Mouse (Mus musculus) c-Kit-positive CD71-positive TER-119-positive erythroid progenitor cells, embryonic 14.5 days (primary cell): ENCODE results near the gene Lrpap1.

ENCODE experiments used
- DNase-seq: peaks from one replicate; pipeline ENCODE4 v3.0.0-alpha.2; 2013; ENCODE audit warnings: low spot score

Gene Lrpap1

GRCm38 (mm10) chr5:35120024-35120423 is 14.5 kb upstream of the Lrpap1 start:
- DNase-seq = no peak

DNA sequence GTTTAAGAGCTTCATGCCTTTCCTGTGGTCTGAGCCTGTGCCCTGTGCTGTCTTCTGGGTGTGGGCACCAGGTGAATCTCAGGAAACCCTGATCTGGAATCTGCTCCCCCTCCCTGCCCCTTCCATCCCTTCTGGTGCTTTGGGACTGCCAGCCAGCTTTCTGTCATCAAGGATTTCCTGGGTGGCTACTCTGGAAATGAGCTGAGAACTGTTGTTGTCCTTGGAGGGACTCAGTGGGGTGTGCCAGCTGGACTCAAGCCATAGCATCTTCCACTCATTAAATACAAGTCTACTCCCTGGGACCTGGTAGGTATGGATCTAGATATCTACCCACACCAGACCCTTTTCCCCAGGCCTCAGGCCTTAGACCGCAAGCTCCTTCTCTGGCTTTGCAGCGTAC is 12.9 kb upstream of the Lrpap1 start:
- DNase-seq = no peak

DNA sequence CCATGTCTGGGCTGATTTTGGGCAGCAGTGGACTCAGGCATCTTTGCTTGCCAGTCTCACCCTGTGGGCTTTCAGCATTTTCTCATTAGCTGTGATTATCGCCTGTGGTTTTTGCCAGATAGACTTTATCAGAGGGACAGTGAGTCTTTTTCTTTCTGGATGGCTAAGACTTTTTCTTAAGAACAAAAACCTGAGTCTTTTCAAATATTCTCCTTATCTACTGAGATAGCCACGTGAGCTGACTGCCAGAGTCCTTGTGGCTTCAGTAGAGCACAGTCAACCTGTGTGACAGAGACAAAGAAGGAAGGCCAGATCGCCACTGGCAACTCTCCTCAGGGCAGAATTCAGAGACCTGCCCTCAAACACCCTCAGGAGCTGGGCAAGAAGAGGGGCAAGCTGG is 12.1 kb upstream of the Lrpap1 start:
- DNase-seq = no peak

GRCm38 (mm10) chr5:35116002-35116401 is 10.4 kb upstream of the Lrpap1 start:
- DNase-seq = no peak

GRCm38 (mm10) chr5:35112444-35112843 is 6.9 kb upstream of the Lrpap1 start:
- no peak for DNase-seq

GRCm38 (mm10) chr5:35105922-35106298 is 344 bp upstream of the Lrpap1 start:
- DNase-seq = no peak

DNA sequence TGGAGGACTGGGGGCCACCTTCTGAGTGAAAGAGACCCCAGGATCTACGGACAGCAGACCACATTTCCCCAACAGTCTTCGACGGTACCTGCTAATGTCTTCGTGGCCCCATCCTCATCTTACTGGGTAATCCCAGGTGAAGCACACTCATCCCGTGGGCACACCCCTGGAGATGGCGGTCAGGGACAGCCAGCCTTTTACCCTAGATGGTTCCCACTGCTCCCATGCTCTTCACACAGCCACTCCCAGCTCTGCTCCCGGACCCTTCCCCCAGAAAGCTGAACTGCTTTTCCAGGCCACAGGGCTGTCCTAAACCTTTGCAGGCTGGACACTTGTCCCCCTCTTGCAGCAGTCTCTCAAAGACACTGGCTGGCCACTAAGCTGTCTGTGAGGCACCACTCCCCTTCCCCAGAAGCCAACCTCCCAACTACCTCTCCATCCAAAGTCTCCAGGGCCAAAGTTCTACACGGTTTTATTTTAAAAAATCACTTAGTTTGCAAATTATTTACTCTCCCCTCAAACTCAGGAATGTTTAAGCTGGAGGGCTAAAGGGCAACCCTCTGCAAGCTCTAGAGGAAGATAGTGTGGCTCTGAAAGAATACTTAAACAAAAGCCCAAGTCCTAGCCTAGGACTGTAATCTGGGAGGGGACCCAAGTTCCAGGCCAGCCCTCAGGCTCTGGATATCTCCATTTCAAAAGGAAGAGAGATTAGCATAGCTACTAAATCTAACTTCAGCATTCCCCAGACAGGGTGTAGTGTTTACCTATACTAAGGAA is 1.2 kb downstream of the Lrpap1 start:
- no peak for DNase-seq

GRCm38 (mm10) chr5:35103528-35103927 is 2.0 kb downstream of the Lrpap1 start:
- DNase-seq = no peak

- DNase-seq = no peak
These were observed 2.5 kb downstream of the Lrpap1 start for GRCm38 (mm10) chr5:35103086-35103485.

DNA sequence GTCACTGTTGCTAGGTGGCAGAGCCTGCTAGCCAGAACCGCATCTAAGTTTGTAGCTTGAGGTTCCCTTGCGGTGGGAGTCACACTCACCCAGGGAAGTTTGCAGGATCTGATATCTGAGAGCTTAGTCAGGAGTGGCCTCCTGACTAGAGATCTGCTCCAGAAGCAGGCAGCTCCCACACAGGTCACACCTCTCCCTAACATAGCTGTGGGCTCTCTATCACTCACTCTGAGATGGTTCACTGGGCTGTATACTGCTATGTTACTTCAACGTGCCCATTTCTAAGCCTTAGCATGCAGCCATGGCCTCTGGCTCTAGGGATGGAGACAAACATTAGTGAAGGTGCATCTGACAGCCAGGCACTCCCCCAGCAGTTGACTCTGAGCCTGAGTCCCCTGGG is 13.9 kb downstream of the Lrpap1 start:
- no peak for DNase-seq

DNA sequence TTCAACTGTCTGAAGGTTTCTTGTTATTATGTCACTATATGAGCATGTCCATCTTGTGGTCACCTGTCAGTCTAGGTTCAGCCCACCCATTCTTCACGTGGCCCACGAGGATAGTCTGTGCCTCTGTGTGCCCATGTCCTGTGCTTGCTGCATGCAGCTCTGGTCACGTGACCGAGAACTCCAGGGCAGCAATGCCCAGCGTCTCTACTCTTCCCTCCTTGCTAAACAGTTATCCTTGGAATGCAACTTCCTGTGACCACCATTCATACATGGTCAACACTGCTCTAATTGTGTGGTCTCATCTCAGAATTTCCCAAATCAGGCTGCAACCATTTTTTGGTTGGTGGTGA is 16.0 kb downstream of the Lrpap1 start:
- DNase-seq = no peak

GRCm38 (mm10) chr5:35088785-35089613 is 16.6 kb downstream of the Lrpap1 start:
- peak; percentile 69 for DNase-seq

DNA sequence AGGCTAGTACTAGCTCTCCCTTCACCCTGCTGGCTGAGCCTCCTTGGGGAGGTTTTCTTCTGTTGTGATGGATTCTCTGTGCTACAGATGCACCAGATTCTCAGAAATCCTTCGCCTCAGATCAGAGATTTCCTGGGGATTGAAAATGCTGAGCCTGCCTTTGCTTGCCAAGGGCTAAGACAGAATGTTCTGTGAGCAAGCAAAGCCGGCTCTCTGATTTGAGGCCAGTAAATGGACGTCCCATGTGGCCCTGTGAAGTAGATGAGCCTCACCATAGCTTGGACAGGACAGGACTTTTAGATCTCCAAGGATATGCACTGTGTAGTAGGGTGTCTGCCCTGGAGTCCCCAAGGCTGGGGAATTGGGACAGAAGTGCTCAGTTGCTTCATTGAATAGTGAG is 20.7 kb downstream of the Lrpap1 start:
- no peak for DNase-seq

DNA sequence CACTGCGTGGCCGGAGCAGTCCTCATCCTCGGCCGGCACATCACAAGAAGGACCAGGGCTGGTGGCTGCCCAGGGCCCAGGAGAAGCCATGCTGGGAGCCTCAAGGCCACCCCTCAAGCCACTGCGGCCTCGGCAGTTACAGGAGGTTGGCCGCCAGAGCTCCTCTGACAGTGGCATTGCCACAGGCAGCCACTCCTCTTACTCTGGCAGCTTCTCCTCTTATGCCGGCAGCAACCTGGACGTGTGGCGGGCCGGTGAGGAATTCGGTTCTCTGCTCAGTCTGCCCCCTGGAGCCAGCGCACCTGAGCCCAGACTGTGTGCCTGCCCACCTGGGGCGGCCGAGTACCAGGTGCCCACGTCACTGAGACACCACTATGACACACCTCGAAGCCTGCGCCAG is 26.5 kb downstream of the Lrpap1 start:
- DNase-seq = no peak

DNA sequence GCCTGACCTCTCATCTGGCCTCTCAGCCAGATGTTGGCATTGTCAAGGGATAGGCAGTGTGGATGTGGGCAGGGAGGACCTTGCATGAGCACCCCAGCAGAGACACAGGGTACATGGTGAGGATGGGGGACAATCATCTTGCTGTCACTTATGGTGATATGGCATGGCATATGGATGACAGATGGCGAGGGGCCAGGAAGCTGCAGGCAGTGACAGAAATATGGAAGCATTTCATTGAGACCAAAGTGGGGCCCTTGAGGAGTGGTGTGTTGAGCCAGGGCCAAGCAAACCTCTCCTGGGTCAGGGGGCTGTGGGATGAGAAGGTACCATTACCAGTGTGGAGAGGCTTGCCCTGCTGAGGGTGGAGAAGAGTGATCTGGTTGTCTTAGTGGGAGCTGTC is 29.2 kb downstream of the Lrpap1 start:
- DNase-seq = no peak

DNA sequence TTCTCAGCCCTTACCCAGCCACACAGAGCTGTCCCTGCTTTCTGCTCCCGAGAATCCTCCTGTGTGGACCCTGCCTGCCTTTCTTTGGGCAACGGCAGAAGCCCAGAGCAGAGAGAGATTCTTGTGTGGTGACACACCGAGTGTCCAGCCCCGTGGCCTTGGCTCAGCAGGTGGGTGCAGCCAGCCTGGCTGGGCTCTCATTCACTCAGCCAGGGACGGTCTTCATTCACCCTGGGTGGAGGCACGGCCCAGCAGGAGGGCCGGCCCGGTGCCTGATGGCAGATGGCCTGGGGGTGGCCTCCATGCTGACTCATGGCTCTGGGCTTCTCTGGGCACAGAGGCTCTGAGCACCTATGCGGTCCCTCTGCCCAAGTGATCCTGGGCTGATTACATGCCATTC is 31.6 kb downstream of the Lrpap1 start:
- DNase-seq = no peak

DNA sequence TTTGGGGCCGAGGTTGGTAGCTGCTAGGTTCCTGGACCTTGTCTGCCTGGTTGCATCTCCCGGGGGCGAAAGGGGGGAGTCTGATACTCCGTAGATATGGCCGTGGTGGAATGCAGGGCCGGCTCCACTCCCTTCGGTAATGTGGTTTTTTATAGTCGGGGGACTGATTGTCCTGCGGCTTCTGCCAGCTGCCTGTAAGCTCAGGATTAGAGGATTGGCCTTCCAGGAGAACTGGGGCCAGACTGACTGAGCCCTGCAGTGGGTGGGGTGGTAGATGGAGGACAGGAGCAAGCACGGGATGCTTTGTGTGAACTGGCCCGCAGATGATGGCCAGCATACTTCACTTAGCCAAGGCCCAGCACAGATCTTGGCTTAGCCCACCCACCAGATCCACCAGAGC is 32.3 kb downstream of the Lrpap1 start:
- no peak for DNase-seq

GRCm38 (mm10) chr5:35071855-35072254 is 33.7 kb downstream of the Lrpap1 start:
- DNase-seq = no peak

GRCm38 (mm10) chr5:35070953-35071352 is 34.6 kb downstream of the Lrpap1 start:
- no peak for DNase-seq

- no peak for DNase-seq
These were observed 35.3 kb downstream of the Lrpap1 start for GRCm38 (mm10) chr5:35070314-35070713.

- no peak for DNase-seq
These were observed 35.7 kb downstream of the Lrpap1 start for GRCm38 (mm10) chr5:35069841-35070240.

DNA sequence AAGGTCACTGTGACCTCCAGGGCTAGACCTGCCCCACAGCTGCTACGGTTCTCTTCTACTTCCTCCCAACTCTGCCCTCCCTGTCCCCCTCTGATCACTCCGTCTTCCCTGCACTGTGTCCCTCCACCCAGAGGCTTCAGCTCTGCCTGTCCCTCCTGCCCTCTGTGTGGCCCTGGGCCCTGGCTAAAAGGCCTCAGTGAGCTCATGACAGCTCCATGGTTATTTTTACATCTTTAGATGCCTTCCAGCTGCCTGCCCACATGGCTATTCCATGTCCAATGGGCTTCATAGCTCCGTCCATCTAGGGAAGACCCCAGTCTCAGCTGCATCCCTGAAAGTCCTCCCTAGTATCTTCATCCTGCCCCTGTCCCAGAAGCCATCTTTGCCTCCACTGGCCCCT is 45.5 kb downstream of the Lrpap1 start:
- no peak for DNase-seq

DNA sequence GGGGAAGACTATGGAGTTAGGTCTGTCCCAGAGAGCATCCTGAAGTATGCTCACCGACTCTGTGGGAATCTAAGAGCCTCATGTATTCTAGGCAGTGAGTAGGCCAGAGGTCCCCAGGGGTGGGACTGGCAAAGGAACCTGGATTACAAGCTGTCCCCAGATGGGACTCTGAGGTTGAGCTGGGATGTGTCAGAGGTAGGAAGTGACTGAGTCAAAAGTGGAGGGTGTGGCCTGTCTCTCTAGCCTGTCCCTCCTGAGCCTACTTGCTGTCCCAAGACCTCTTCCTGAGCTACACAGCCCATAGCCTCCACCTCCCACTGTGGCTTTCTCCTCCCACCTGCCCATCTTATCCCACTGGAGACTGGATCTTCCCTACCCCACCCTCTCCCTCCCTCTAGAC is 47.4 kb downstream of the Lrpap1 start:
- no peak for DNase-seq

- DNase-seq = no peak
These were observed 48.0 kb downstream of the Lrpap1 start for GRCm38 (mm10) chr5:35057582-35057981.
